Mouse (Mus musculus): ENCODE results near the gene Hipk1. TPM values are rescaled to one million over a fixed set of nuclear protein-coding genes. Genes with fewer than 3 reads are reported as not detected.
"Not testable (repeated sequence)": the region's sequence is repeated elsewhere in the genome, so short reads cannot be mapped to it uniquely, and the experiment has no call there.

Gene Hipk1
- polyA plus RNA-seq (2015; fragmentation: Nextera tagmentation; extraction: Ambion mirVana): 13.8 and 14.1 TPM in 2 replicates

DNA sequence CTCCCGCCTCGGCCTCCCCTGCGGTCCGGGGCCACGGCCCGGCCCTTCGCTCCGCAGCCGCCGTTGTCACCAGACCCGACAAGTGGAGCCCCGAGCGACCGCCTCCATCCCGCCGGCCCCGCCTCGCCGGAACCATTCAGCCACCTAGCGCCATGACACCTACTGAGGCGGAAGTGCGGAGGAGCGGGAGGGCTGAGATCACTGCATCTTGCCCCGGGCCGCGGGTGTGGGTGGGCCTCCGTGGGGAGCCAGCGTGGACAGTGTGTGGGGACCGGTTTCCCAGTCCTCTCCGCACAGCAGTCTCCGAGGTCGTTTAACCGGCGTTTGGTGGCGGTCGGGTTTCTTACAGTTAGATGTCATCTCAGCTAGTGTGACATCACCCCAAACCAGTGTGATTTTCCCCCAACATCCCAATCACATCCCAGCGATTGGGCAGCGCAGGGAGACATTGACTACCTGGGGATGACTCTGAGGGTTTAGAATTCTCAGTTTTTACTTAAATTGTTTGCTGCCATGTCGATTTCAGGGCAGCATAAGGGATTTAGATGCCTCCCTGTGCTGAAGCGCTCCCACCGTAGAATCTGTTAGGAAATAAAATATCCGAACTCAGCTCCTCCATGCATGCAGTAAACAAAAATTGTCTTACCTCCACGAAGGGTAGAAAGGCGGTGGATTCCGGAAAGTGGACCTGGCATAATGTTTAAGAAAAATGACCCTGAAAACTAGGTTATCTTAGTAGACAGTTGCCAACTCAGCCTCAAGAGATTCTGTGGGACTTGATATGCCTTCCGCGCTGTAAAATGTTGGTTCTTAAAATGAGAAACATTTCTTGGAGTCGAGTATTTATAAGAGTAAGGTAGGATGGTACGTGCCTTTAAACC, at the start of gene Hipk1:
Gene Hipk1, minus strand, starts transcription at position 334 of the 881 bp plus-strand sequence.
- ATAC-seq: peak; percentile 94
- no peaks in the 10 kb centered on the region for H3K36me3 ChIP-seq (ENCODE audit: insufficient read depth, low read length)
- no peaks in the 10 kb centered on the region for H3K27me3 ChIP-seq (replicated peaks; ENCODE audit: insufficient read depth, low read length)
- H3K4me2 ChIP-seq (replicated peaks; ENCODE audit: low read depth, low read length): peak within 1 kb of the TSS; percentile 75
- 12% methylated on average over 43 of the region's 49 CpGs for WGBS
- DNase-seq (ENCODE audit: low spot score): peak; percentile 97
- peak within 1 kb of the TSS; percentile 93 for H3K9ac ChIP-seq (replicated peaks; ENCODE audit: low read depth)
- peaks cover 7% of the 10 kb centered on the region for H3K4me1 ChIP-seq (ENCODE audit: insufficient read depth, low read depth, low read length)
- H3K27ac ChIP-seq (ENCODE audit: low read length): peak within 1 kb of the TSS; percentile 93
- no peaks in the 10 kb centered on the region for H3K9me3 ChIP-seq (ENCODE audit: low read length)
- peak within 1 kb of the TSS; percentile 96 for H3K4me3 ChIP-seq (ENCODE audit: low read depth, low read length)
- peak; percentile 28; the same call in 1 of the 2 replicates for TF ChIP-seq CTCF (IDR thresholded peaks at IDR 0.05)
- TF ChIP-seq EP300 (IDR thresholded peaks at IDR 0.05): peak; percentile 15; the same call in 1 of the 2 replicates

DNA sequence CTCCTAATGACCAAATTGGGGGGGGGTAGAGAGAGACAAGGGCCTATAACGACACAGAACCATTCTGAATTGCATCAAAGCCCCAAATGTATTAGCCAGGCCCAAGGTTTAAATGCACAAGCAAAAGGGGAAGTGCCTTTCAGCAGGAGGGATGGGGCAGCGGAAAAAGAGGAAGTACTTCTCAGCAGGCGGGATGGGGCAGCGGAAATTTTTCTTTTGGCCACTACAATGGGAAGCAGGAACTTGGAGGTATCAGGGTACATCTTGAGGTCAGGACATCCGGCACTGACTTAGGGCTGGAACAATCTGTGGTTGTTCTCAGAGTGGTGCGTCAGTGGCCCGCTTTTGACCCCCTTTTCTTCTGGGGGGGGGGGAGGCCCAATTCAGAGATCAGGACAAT, 49.6 kb upstream of the Hipk1 start:
- H3K36me3 ChIP-seq (ENCODE audit: insufficient read depth, low read length); H3K9ac ChIP-seq (replicated peaks; ENCODE audit: low read depth); H3K27ac ChIP-seq (ENCODE audit: low read length); H3K9me3 ChIP-seq (ENCODE audit: low read length); H3K4me1 ChIP-seq (ENCODE audit: insufficient read depth, low read depth, low read length); DNase-seq (ENCODE audit: low spot score); H3K4me2 ChIP-seq (replicated peaks; ENCODE audit: low read depth, low read length); H3K27me3 ChIP-seq (replicated peaks; ENCODE audit: insufficient read depth, low read length); ATAC-seq; H3K4me3 ChIP-seq (ENCODE audit: low read depth, low read length): not testable (repeated sequence)
- 89% methylated on average over 7 of the region's 7 CpGs for WGBS

GRCm38 (mm10) chr3:103840195-103840594, 48.8 kb upstream of the Hipk1 start:
- H3K4me1 ChIP-seq (ENCODE audit: insufficient read depth, low read depth, low read length); H3K9me3 ChIP-seq (ENCODE audit: low read length); H3K27ac ChIP-seq (ENCODE audit: low read length); H3K9ac ChIP-seq (replicated peaks; ENCODE audit: low read depth); H3K4me3 ChIP-seq (ENCODE audit: low read depth, low read length); H3K4me2 ChIP-seq (replicated peaks; ENCODE audit: low read depth, low read length); H3K36me3 ChIP-seq (ENCODE audit: insufficient read depth, low read length); ATAC-seq; H3K27me3 ChIP-seq (replicated peaks; ENCODE audit: insufficient read depth, low read length); DNase-seq (ENCODE audit: low spot score): not testable (repeated sequence)
- 78% methylated on average over 3 of the region's 3 CpGs for WGBS

- no peaks in the 10 kb centered on the region for H3K27me3 ChIP-seq (replicated peaks; ENCODE audit: insufficient read depth, low read length)
These were observed 48.3 kb upstream of the Hipk1 start for GRCm38 (mm10) chr3:103839711-103840110.

DNA sequence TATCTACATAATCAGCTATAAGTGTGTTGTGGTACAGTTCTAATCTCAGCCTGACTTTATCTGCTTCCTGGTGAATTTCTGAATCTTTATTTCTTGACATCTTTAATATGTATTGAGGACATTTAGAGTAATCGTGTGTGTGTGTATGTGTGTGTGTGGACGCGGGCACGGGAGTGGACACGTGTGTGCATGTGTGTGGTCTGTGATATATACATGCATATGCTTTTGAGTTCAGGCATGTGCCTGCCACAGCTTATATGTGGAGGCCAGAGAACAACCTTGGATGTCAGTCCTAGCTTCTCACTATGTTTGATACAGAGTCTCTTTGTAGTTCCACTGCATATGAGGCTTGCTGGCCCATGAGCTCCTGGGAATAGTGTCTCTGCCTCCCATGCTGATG, 45.1 kb upstream of the Hipk1 start:
- Histone ChIP-seq H3K4me1 (ENCODE audit: insufficient read depth, low read depth, low read length) (no peaks in the 10 kb centered on the region), H3K36me3 (ENCODE audit: insufficient read depth, low read length) (no peaks in the 10 kb centered on the region), H3K9ac (replicated peaks; ENCODE audit: low read depth) (no peak overlapping the region), H3K27ac (ENCODE audit: low read length) (no peak overlapping the region), H3K9me3 (ENCODE audit: low read length) (no peaks in the 10 kb centered on the region), H3K27me3 (replicated peaks; ENCODE audit: insufficient read depth, low read length) (no peaks in the 10 kb centered on the region), H3K4me3 (ENCODE audit: low read depth, low read length) (no peak overlapping the region), H3K4me2 (replicated peaks; ENCODE audit: low read depth, low read length) (no peak overlapping the region)
- DNase-seq (ENCODE audit: low spot score) (no peak), ATAC-seq (no peak)
- TF ChIP-seq CTCF (IDR thresholded peaks at IDR 0.05): no peak
- TF ChIP-seq EP300 (IDR thresholded peaks at IDR 0.05): no peak
- 95% methylated on average over 5 of the region's 5 CpGs for WGBS

More at GRCm38 (mm10) chr3:103839711-103840110, 48.3 kb upstream of the Hipk1 start:
- ATAC-seq (no peak), DNase-seq (ENCODE audit: low spot score) (no peak)
- Histone ChIP-seq H3K9ac (replicated peaks; ENCODE audit: low read depth) (no peak overlapping the region), H3K9me3 (ENCODE audit: low read length) (no peaks in the 10 kb centered on the region), H3K4me2 (replicated peaks; ENCODE audit: low read depth, low read length) (no peak overlapping the region), H3K27ac (ENCODE audit: low read length) (no peak overlapping the region), H3K36me3 (ENCODE audit: insufficient read depth, low read length) (no peaks in the 10 kb centered on the region), H3K4me3 (ENCODE audit: low read depth, low read length) (no peak overlapping the region), H3K4me1 (ENCODE audit: insufficient read depth, low read depth, low read length) (no peaks in the 10 kb centered on the region)
- TF ChIP-seq EP300 (IDR thresholded peaks at IDR 0.05): no peak
- TF ChIP-seq CTCF (IDR thresholded peaks at IDR 0.05): no peak
- WGBS: 82% methylated on average over 6 of the region's 6 CpGs

DNA sequence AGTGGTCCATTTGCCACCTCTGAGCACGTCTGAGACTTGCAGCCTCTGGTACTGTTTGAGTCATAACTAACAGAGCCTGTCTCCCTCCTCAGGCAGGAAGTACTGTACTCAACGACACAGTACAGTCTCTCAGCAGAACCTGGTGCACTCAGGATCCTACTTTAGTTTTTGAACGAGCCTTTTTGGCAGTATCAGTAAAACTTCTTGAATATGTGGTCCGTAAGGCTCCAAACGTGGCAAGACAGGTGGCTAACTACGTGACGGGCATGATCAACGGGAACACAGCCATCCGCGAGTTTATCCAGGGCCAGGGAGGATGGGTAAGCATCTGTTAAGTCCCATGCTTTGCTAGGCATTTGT, 44.6 kb upstream of the Hipk1 start:
- Histone ChIP-seq H3K4me3 (ENCODE audit: low read depth, low read length) (no peak overlapping the region), H3K4me1 (ENCODE audit: insufficient read depth, low read depth, low read length) (no peaks in the 10 kb centered on the region), H3K36me3 (ENCODE audit: insufficient read depth, low read length) (no peaks in the 10 kb centered on the region), H3K9me3 (ENCODE audit: low read length) (no peaks in the 10 kb centered on the region), H3K27me3 (replicated peaks; ENCODE audit: insufficient read depth, low read length) (no peaks in the 10 kb centered on the region), H3K27ac (ENCODE audit: low read length) (no peak overlapping the region), H3K4me2 (replicated peaks; ENCODE audit: low read depth, low read length) (no peak overlapping the region), H3K9ac (replicated peaks; ENCODE audit: low read depth) (no peak overlapping the region)
- 68% methylated on average over 10 of the region's 10 CpGs for WGBS
- no peak for TF ChIP-seq CTCF (IDR thresholded peaks at IDR 0.05)
- TF ChIP-seq EP300 (IDR thresholded peaks at IDR 0.05): no peak
- no peak for ATAC-seq
- DNase-seq (ENCODE audit: low spot score): no peak
